Mouse (Mus musculus) thymus, postnatal 0 days (tissue): ENCODE data around the gene Bmf. TPM values are rescaled to one million over a fixed set of nuclear protein-coding genes. Genes with fewer than 3 reads are reported as not detected.
A peak's percentile ranks its signal among the peaks of the same experiment; 100 is the strongest.

Experiments
- DNase-seq: peaks from one replicate; pipeline ENCODE4 v3.0.0-alpha.2; 2015; ENCODE audit warnings: low spot score
- polyA plus RNA-seq: library from polyadenylated mRNA; unstranded; fragments of >200 nt; fragmentation: Nextera tagmentation; extraction: Ambion mirVana; gene quantifications from 2 replicates; pipeline ENCODE4 v1.2.1, GENCODE M21; 2015

The Bmf gene
- polyA plus RNA-seq, 1 experiment from 2014 or later = 10.0 TPM

- DNase-seq = peak; percentile 86
Measured at GRCm38 (mm10) chr2:118545242-118546103, 4.0 kb downstream of the Bmf start.

GRCm38 (mm10) chr2:118543893-118544799 is 5.3 kb downstream of the Bmf start:
- peak; percentile 77 for DNase-seq

GRCm38 (mm10) chr2:118542971-118543573 is 6.4 kb downstream of the Bmf start:
- no peak for DNase-seq

- DNase-seq = no peak
Measured at GRCm38 (mm10) chr2:118541716-118542115, 7.8 kb downstream of the Bmf start.

GRCm38 (mm10) chr2:118540691-118541117 is 8.8 kb downstream of the Bmf start:
- DNase-seq = peak; percentile 64

DNA sequence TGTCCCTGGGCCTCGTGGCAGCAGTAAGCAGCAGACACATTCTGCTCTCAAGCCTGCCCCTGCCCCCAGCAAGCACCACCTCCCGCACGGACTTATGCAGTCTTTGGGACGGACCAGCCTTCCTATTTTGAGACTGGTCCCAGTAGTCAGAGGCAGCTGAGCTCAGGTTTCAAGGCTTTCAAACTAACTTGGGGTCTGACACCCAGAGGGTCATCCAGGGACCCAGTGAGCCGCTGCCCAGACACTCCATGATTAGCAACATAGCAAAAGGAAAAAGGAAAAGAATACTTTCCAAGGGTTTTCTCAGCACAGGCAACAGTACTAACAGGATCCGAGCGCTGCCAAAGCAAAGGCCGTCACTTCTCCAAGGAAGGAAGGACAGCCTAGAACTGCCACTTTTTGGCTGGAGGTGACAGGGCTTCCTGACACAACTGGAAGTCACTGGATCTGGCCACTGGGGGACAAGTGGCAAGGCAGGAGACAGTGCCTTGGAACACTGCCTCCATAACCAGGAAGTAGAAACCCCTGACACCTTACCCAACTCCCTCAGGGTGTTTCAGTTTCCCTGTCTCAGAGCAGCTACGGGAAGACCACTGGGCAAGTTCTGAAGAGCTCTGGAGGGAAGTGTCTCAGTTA is 9.5 kb downstream of the Bmf start:
- DNase-seq = no peak

DNA sequence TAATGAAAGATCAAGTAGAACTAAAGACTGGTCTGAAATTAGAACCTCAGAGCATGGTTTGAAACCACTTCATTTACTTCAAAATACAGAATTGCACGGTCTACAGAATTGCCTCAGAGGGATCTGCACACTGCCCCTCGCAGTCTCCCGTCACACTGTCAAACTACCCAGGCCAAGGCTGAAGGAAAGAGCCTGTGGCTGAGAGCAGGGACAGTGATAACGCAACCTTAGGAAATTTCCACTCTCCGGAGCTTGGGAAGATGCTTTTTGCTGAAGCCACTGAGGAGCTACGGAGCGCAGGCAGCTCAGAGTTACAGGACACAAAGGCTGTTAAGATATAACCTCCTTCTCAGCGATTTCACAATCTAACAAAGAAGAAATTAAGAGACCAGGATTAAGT is 10.4 kb downstream of the Bmf start:
- no peak for DNase-seq

GRCm38 (mm10) chr2:118537226-118537625 is 12.3 kb downstream of the Bmf start:
- DNase-seq = no peak

GRCm38 (mm10) chr2:118536553-118536952 is 12.9 kb downstream of the Bmf start:
- DNase-seq = no peak

- DNase-seq = no peak
Measured at GRCm38 (mm10) chr2:118536111-118536510, 13.4 kb downstream of the Bmf start.

- peak; percentile 52 for DNase-seq
Measured at GRCm38 (mm10) chr2:118533969-118534368, 15.5 kb downstream of the Bmf start.

- DNase-seq = no peak
Measured at GRCm38 (mm10) chr2:118532855-118533675, 16.4 kb downstream of the Bmf start.

DNA sequence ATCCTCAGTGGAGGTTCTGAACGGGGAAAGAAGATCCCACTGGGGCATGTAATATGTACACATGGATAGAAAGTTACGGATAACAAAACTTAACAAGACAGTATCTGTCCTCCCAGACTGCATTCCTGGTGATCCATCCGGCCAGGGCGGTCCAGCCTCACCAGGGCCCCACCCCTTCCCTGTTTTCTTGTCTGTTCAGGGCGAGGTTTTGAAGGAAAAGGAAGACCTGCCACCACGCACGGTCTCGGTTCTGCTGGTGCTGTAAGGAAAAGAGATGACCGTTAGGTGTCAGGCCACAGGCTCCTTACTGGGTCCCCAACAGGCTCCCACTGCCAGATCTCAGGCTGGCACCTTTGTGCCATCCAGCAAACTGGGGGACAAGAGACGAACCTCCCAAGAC is 17.1 kb downstream of the Bmf start:
- no peak for DNase-seq

GRCm38 (mm10) chr2:118529466-118530181 is 19.9 kb downstream of the Bmf start:
- no peak for DNase-seq

DNA sequence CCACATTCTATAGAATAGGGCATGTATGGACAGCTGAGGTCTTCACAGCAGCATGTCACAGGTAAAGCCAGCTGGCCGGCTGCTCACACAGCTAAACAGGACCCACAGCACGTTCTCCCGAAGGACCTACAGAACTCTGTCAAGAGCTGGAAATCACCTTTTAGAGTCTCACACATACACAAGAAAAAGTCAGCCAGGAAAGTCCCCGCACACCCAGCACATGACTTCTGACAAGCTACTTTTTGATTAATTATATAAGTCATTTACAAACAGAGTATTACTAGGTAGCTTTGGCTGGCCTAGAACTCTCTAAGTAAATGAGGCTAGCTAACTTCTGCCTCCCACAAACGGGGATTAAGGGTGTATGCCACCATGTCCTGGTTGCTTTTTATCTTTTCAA is 22.9 kb downstream of the Bmf start:
- no peak for DNase-seq

DNA sequence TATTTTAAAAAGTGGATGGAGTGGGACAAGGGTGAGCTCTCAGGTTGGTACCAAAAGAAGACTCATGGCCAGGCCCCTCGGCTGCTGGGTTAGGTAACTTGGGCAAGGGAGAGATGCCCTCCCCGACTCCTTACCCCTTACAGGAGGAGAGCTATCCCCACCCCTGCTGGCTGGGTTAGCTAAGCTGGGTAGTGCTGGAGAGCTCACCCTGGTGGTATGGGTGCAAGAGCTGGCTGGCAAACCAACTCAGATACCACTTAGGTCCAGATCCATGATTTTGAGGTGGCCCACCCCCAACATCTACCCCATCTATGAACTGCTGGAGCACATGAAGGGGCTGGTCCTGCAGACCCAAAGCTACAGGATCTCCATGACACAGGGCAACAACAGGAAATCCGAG is 24.7 kb downstream of the Bmf start:
- no peak for DNase-seq

- DNase-seq = no peak
Measured at GRCm38 (mm10) chr2:118523163-118523730, 26.2 kb downstream of the Bmf start.

- DNase-seq = no peak
Measured at GRCm38 (mm10) chr2:118522265-118522664, 27.2 kb downstream of the Bmf start.
